Mouse (Mus musculus): ENCODE measurements around the gene Zmym6. TPM values are rescaled to one million over a fixed set of nuclear protein-coding genes. Genes with fewer than 3 reads are reported as not detected.

Gene Zmym6
- total RNA-seq, 4 experiments from 2014 or later, result 36.7 to 50.5 (median 39.0) TPM

Other genes starting within 250 kb of the Zmym6 start
- gene Zmym4, start 109.2 kb upstream of the Zmym6 start, total RNA-seq (2022), result 10 to 100 TPM; 52.0 to 64.4 (median 55.9) TPM
- gene Sfpq, start 56.1 kb upstream of the Zmym6 start, total RNA-seq (2022), result 100 to 1,000 TPM; 208 to 316 (median 265) TPM
- 10 to 100 TPM; 10.6 to 20.5 (median 14.6) TPM for gene Zmym1, start 16.2 kb upstream of the Zmym6 start, total RNA-seq (2022)
- gene Tmem35b, start 46.3 kb downstream of the Zmym6 start, total RNA-seq (2022), result 1 to 10 TPM; 3.7 to 6.2 (median 5.4) TPM
- gene Dlgap3, start 91.8 kb downstream of the Zmym6 start, total RNA-seq (2022), result 100 to 1,000 TPM; 229 to 253 (median 243) TPM
- 10 to 100 TPM; 53.6 to 54.6 (median 54.1) TPM for gene Smim12, start 166.4 kb downstream of the Zmym6 start, total RNA-seq (2022)
- gene Gja4, start 236.7 kb downstream of the Zmym6 start, total RNA-seq (2022), result 1 to 10 TPM; 1.6 to 4.4 (median 3.2) TPM